Mouse (Mus musculus) embryonic facial prominence, embryonic 15.5 days (tissue): ENCODE measurements at regions not wholly inside any gene's neighbourhood (a gene's known extent, or its start where the extent isn't known, plus 50 kb on each side); places are given as distances from the start of the nearest gene placed in this dataset.
A peak's percentile ranks its signal among the peaks of the same experiment; 100 is the strongest.

Experiments
- ATAC-seq: fragments of 200-750 bp; cut with Nextera tagmentation; 2 replicates; pipeline ENCODE4 v1.8.0; 2017; ENCODE audit warnings: low read depth, moderate TSS enrichment; ENCODE audit not compliant: insufficient number of reproducible peaks, low FRiP score, low TSS enrichment
- H3K27ac ChIP-seq: fragments of 300-500 bp; sonication (generic); replicated peaks from 2 replicates; pipeline ENCODE4 v1.5.1; 2015; ENCODE audit warnings: mild to moderate bottlenecking, inconsistent platforms
- H3K27me3 ChIP-seq: fragments of 300-500 bp; sonication (generic); 2 replicates; pipeline ENCODE4 v1.6.1; 2015; ENCODE audit warnings: inconsistent platforms
- H3K36me3 ChIP-seq: fragments of 300-500 bp; sonication (generic); 2 replicates; pipeline ENCODE4 v1.6.1; 2015; ENCODE audit warnings: mild to moderate bottlenecking, inconsistent platforms
- H3K4me1 ChIP-seq: fragments of 300-500 bp; sonication (generic); 2 replicates; pipeline ENCODE4 v1.6.1; 2015; ENCODE audit warnings: inconsistent platforms
- H3K4me2 ChIP-seq: fragments of 300-500 bp; sonication (generic); replicated peaks from 2 replicates; pipeline ENCODE4 v1.6.1; 2015; ENCODE audit warnings: mild to moderate bottlenecking, inconsistent platforms
- H3K4me3 ChIP-seq: fragments of 300-500 bp; sonication (generic); replicated peaks from 2 replicates; pipeline ENCODE4 v1.5.1; 2015; ENCODE audit warnings: mild to moderate bottlenecking, inconsistent platforms
- H3K9ac ChIP-seq: fragments of 300-500 bp; sonication (generic); 2 replicates; pipeline ENCODE4 v1.6.1; 2015; ENCODE audit warnings: inconsistent platforms
- H3K9me3 ChIP-seq: fragments of 300-500 bp; sonication (generic); replicated peaks from 2 replicates; pipeline ENCODE4 v1.6.1; 2016; ENCODE audit warnings: inconsistent platforms
- WGBS: fragments of 180-500 bp; shearing (Covaris S2); methylation state at CpG from one replicate; pipeline ENCODE4 v1.1.7; 2015; 5-methylcytosine and 5-hydroxymethylcytosine counted together

DNA sequence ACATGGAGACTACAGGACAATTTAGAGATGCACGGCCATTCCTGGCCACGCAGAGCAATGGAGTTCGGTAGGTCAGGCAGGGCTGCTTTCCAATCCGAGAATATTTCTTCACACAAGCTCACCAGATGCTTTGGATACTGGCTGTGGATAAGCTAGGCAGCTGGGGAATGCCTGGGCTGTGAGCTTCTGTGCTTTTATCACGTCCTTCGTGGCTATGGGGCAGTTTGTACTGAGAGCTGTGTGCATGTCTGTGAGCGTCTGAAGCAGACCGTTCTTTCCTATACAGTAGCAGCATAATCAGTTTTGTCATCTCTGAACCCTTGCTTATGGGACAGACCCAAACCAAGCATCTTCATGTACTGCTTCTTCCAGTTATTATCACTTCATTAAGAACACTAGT lies 307.9 kb upstream of the Dach1 start:
- WGBS, result 66% methylated on average over 8 of the region's 8 CpGs
- Histone ChIP-seq H3K9ac (no peak overlapping the region), H3K36me3 (no peaks in the 10 kb centered on the region), H3K4me2 (no peak overlapping the region), H3K4me3 (no peak overlapping the region), H3K4me1 (0 out of 2 replicates have a peak, but pooled peaks cover under 1% of the 10 kb centered on the region), H3K9me3 (no peaks in the 10 kb centered on the region), H3K27ac (no peak overlapping the region), H3K27me3 (no peaks in the 10 kb centered on the region)
- ATAC-seq, result no peak

- Histone ChIP-seq H3K27me3 (no peaks in the 10 kb centered on the region), H3K9me3 (no peaks in the 10 kb centered on the region), H3K4me3 (no peak overlapping the region), H3K27ac (peak overlapping the region; percentile 68), H3K4me1 (0 out of 2 replicates have a peak, but pooled peaks cover 5% of the 10 kb centered on the region), H3K4me2 (no peak overlapping the region), H3K36me3 (no peaks in the 10 kb centered on the region), H3K9ac (no peak overlapping the region)
- WGBS, result 39% methylated on average over 5 of the region's 5 CpGs
- 0 out of 2 replicates have a peak, but pooled peaks have one; percentile 19 for ATAC-seq
Measured at GRCm38 (mm10) chr14:98471803-98472509, 302.4 kb upstream of the Dach1 start.

DNA sequence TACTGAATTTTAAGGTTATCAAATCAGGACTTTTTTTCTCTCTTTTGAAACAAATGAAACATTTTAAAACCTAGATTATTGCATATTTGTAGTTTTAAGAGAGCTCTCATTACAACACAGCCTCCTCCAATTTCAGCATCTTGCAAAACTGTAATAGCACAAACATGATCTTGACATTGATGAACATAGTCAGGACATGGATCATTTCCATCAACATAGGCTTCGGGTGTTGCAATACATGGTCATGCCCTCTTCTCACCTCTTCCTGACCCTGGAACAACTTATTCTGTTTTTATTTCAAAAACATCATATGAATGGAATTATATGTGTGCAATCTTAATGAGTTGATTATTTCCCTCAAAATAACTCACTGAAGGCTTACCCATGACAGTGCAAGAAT lies 284.9 kb upstream of the Dach1 start:
- no peak overlapping the region for H3K4me3 ChIP-seq
- no peaks in the 10 kb centered on the region for H3K27me3 ChIP-seq
- no peak overlapping the region for H3K9ac ChIP-seq
- no peaks in the 10 kb centered on the region for H3K4me1 ChIP-seq
- 68% methylated on average over 1 of the region's 1 CpGs for WGBS
- no peak overlapping the region for H3K27ac ChIP-seq
- H3K9me3 ChIP-seq, result no peaks in the 10 kb centered on the region
- H3K4me2 ChIP-seq, result no peak overlapping the region
- no peak for ATAC-seq
- no peaks in the 10 kb centered on the region for H3K36me3 ChIP-seq

GRCm38 (mm10) chr14:98452191-98452590 lies 282.6 kb upstream of the Dach1 start:
- Histone ChIP-seq H3K27ac (no peak overlapping the region), H3K27me3 (no peaks in the 10 kb centered on the region), H3K9me3 (no peaks in the 10 kb centered on the region), H3K4me3 (no peak overlapping the region), H3K36me3 (no peaks in the 10 kb centered on the region), H3K9ac (no peak overlapping the region), H3K4me1 (no peaks in the 10 kb centered on the region), H3K4me2 (no peak overlapping the region)
- no peak for ATAC-seq
- 51% methylated on average over 6 of the region's 6 CpGs for WGBS

- no peak overlapping the region for H3K4me3 ChIP-seq
- 77% methylated on average over 5 of the region's 5 CpGs for WGBS
- ATAC-seq, result no peak
Measured at GRCm38 (mm10) chr14:98449568-98449967, 280.0 kb upstream of the Dach1 start.

DNA sequence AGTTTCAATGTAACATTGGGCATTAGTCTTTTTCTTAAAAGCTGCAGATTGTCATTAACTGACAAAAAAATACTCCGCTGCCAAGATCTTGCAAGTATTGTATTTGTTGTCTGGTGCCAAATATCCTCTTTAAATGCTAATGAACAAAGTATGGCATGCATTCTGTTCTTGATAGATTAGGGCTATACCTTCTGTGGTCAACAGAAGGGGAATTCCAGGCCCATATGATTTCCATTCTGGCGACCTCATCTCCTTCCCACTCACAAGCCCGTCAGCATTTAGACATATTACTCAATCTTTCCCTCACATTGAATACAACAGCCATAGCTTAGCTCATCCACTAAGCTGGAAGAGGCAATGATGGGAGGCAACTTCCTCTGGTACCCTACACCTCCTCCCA lies 272.8 kb upstream of the Dach1 start:
- no peak overlapping the region for H3K4me2 ChIP-seq
- no peaks in the 10 kb centered on the region for H3K9me3 ChIP-seq
- H3K4me1 ChIP-seq, result no peaks in the 10 kb centered on the region
- WGBS, result 80% methylated on average over 3 of the region's 3 CpGs
- no peak overlapping the region for H3K27ac ChIP-seq
- no peak overlapping the region for H3K4me3 ChIP-seq
- no peak for ATAC-seq
- H3K36me3 ChIP-seq, result no peaks in the 10 kb centered on the region
- no peak overlapping the region for H3K9ac ChIP-seq
- H3K27me3 ChIP-seq, result no peaks in the 10 kb centered on the region

More at GRCm38 (mm10) chr14:98449568-98449967, 280.0 kb upstream of the Dach1 start:
- Histone ChIP-seq H3K36me3 (no peaks in the 10 kb centered on the region), H3K27ac (no peak overlapping the region), H3K27me3 (no peaks in the 10 kb centered on the region), H3K4me2 (no peak overlapping the region), H3K9ac (no peak overlapping the region), H3K4me1 (no peaks in the 10 kb centered on the region), H3K9me3 (no peaks in the 10 kb centered on the region)

- H3K4me3 ChIP-seq, result no peak overlapping the region
- no peaks in the 10 kb centered on the region for H3K9me3 ChIP-seq
- H3K27ac ChIP-seq, result no peak overlapping the region
- 54% methylated on average over 2 of the region's 2 CpGs for WGBS
- H3K27me3 ChIP-seq, result no peaks in the 10 kb centered on the region
- no peak for ATAC-seq
- no peaks in the 10 kb centered on the region for H3K4me1 ChIP-seq
- H3K4me2 ChIP-seq, result no peak overlapping the region
- H3K36me3 ChIP-seq, result no peaks in the 10 kb centered on the region
- H3K9ac ChIP-seq, result no peak overlapping the region
Measured at GRCm38 (mm10) chr14:98441954-98442353, 272.4 kb upstream of the Dach1 start.

GRCm38 (mm10) chr14:98431959-98432358 lies 262.4 kb upstream of the Dach1 start:
- no peaks in the 10 kb centered on the region for H3K9me3 ChIP-seq
- no peak overlapping the region for H3K9ac ChIP-seq
- no peak overlapping the region for H3K4me2 ChIP-seq
- 57% methylated on average over 11 of the region's 11 CpGs for WGBS
- no peak for ATAC-seq
- H3K4me1 ChIP-seq, result no peaks in the 10 kb centered on the region
- H3K36me3 ChIP-seq, result no peaks in the 10 kb centered on the region
- no peaks in the 10 kb centered on the region for H3K27me3 ChIP-seq
- no peak overlapping the region for H3K27ac ChIP-seq
- no peak overlapping the region for H3K4me3 ChIP-seq

DNA sequence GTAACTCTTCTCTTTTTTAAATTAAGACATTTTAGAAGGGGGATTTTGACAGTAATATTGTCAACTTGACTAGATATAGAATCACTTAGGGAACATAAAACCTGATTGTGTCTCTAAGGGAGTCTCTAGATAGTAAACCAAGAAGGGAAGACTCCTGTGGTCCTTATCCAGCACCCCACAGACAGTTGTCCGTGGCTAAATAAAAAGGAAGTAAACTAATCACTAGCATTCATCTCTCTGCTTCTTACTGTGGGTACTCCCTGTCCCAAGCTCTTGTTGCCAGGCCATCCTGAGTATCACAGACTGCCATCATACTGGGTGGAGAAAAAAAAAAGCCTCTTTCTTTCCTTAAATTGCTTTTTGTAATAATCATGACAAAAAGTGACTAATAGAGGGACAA lies 248.2 kb upstream of the Dach1 start:
- Histone ChIP-seq H3K27ac (no peak overlapping the region), H3K27me3 (no peaks in the 10 kb centered on the region), H3K4me1 (no peaks in the 10 kb centered on the region), H3K36me3 (no peaks in the 10 kb centered on the region), H3K4me2 (no peak overlapping the region), H3K4me3 (no peak overlapping the region), H3K9ac (no peak overlapping the region), H3K9me3 (no peaks in the 10 kb centered on the region)
- ATAC-seq, result no peak
- 31% methylated on average over 1 of the region's 1 CpGs for WGBS

GRCm38 (mm10) chr14:98414201-98414600 lies 244.6 kb upstream of the Dach1 start:
- Histone ChIP-seq H3K27ac (no peak overlapping the region), H3K27me3 (no peaks in the 10 kb centered on the region), H3K4me1 (no peaks in the 10 kb centered on the region), H3K36me3 (no peaks in the 10 kb centered on the region), H3K4me3 (no peak overlapping the region), H3K9ac (no peak overlapping the region), H3K4me2 (no peak overlapping the region), H3K9me3 (no peaks in the 10 kb centered on the region)
- ATAC-seq, result no peak
- WGBS, result 53% methylated on average over 7 of the region's 7 CpGs

GRCm38 (mm10) chr14:98405936-98406635 lies 236.5 kb upstream of the Dach1 start:
- no peaks in the 10 kb centered on the region for H3K9me3 ChIP-seq
- no peak overlapping the region for H3K4me3 ChIP-seq
- H3K27ac ChIP-seq, result no peak overlapping the region
- no peaks in the 10 kb centered on the region for H3K36me3 ChIP-seq
- no peak for ATAC-seq
- H3K4me2 ChIP-seq, result no peak overlapping the region
- no peaks in the 10 kb centered on the region for H3K4me1 ChIP-seq
- no peaks in the 10 kb centered on the region for H3K27me3 ChIP-seq
- H3K9ac ChIP-seq, result no peak overlapping the region
- WGBS, result 47% methylated on average over 3 of the region's 3 CpGs

GRCm38 (mm10) chr14:98404026-98404425 lies 234.5 kb upstream of the Dach1 start:
- H3K27me3 ChIP-seq, result no peaks in the 10 kb centered on the region
- no peak overlapping the region for H3K9ac ChIP-seq
- H3K9me3 ChIP-seq, result no peaks in the 10 kb centered on the region
- WGBS, result 83% methylated on average over 5 of the region's 5 CpGs
- H3K36me3 ChIP-seq, result no peaks in the 10 kb centered on the region
- H3K27ac ChIP-seq, result no peak overlapping the region
- no peak for ATAC-seq
- H3K4me1 ChIP-seq, result no peaks in the 10 kb centered on the region
- H3K4me3 ChIP-seq, result no peak overlapping the region
- H3K4me2 ChIP-seq, result no peak overlapping the region
